Mouse (Mus musculus) kidney, postnatal 0 days (tissue): Measurements from ENCODE around the gene Nkd1. TPM values are rescaled to one million over a fixed set of nuclear protein-coding genes. Genes with fewer than 3 reads are reported as not detected.
A peak's percentile ranks its signal among the peaks of the same experiment; 100 is the strongest.

Experiments
- ATAC-seq: fragments of 200-750 bp; cut with Nextera tagmentation; replicated peaks from 2 replicates; pipeline ENCODE4 v1.8.0; 2017; ENCODE audit warnings: low read depth, moderate number of reproducible peaks, moderate TSS enrichment, moderate library complexity; ENCODE audit not compliant: low FRiP score
- DNase-seq: peaks from one replicate; pipeline ENCODE4 v3.0.0-alpha.2; 2016; ENCODE audit warnings: low spot score
- H3K27ac ChIP-seq: fragments of 300-500 bp; sonication (generic); 2 replicates; pipeline ENCODE4 v1.5.1; 2014; ENCODE audit warnings: mild to moderate bottlenecking
- H3K27me3 ChIP-seq: fragments of 300-500 bp; sonication (generic); 2 replicates; pipeline ENCODE4 v1.6.1; 2014; ENCODE audit warnings: low read length, mixed read lengths; ENCODE audit not compliant: insufficient read depth
- H3K36me3 ChIP-seq: fragments of 300-500 bp; sonication (generic); 2 replicates; pipeline ENCODE4 v1.6.1; 2014; ENCODE audit warnings: low read length, mixed read lengths; ENCODE audit not compliant: insufficient read depth
- H3K4me1 ChIP-seq: fragments of 300-500 bp; sonication (generic); replicated peaks from 2 replicates; pipeline ENCODE4 v1.6.1; 2014; ENCODE audit warnings: antibody characterized with exemption, low read length, mixed read lengths; ENCODE audit not compliant: insufficient read depth
- H3K4me2 ChIP-seq: fragments of 300-500 bp; sonication (generic); 2 replicates; pipeline ENCODE4 v1.6.1; 2014; ENCODE audit warnings: mild to moderate bottlenecking, low read length, moderate library complexity, mixed read lengths
- H3K4me3 ChIP-seq: fragments of 300-500 bp; sonication (generic); replicated peaks from 2 replicates; pipeline ENCODE4 v1.5.1; 2014; ENCODE audit warnings: low read depth, low read length
- H3K9ac ChIP-seq: fragments of 300-500 bp; sonication (generic); 2 replicates; pipeline ENCODE4 v1.6.1; 2014; ENCODE audit warnings: low read depth, low read length
- H3K9me3 ChIP-seq: fragments of 300-500 bp; sonication (generic); replicated peaks from 2 replicates; pipeline ENCODE4 v1.6.1; 2016; ENCODE audit warnings: low read length, inconsistent platforms, mixed read lengths
- CTCF ChIP-seq: IDR thresholded peaks from 2 replicates; pipeline ENCODE4 v1.5.1; 2016; ENCODE audit warnings: antibody characterized with exemption, low read depth, mild to moderate bottlenecking, moderate library complexity
- WGBS: fragments of 180-500 bp; shearing (Covaris S2); extraction: QIAGEN DNeasy Blood & Tissue Kit; methylation state at CpG from one replicate; pipeline ENCODE4 v1.1.7; 2014; 5-methylcytosine and 5-hydroxymethylcytosine counted together
- polyA plus RNA-seq: library from polyadenylated mRNA; unstranded; fragments of >200 nt; fragmentation: Nextera tagmentation; extraction: Ambion mirVana; gene quantifications from 2 replicates; pipeline ENCODE4 v1.2.1, GENCODE M21; 2015

Nkd1 gene
- polyA plus RNA-seq, 1 experiment from 2014 or later: 68.1 TPM

DNA sequence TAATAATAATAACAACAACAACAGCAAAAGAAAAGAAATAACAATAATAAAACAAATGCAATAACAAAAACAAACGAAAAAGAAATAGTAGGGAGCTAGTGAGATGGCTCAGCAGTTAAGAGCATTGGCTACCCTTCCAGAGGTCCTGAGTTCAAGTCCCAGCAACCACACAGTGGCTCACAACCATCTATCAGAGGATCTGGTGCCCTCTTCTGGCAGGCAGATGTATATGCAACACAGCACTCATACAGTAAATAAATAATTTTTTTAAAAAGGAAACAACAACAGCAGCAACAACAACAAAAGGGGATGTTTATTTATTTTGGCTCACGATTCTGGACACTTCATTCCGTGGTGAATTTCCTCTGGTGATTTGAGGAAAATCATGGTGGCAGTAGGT, 98.4 kb downstream of the Nkd1 start:
- DNase-seq (no peak), ATAC-seq (no peak)
- H3K27ac ChIP-seq: no peak overlapping the region
- H3K4me1 ChIP-seq: no peaks in the 10 kb centered on the region
- peak; percentile 71 for TF ChIP-seq CTCF
- H3K9me3 ChIP-seq: no peaks in the 10 kb centered on the region
- WGBS: 74% methylated on average over 3 of the region's 3 CpGs
- H3K4me3 ChIP-seq: no peak overlapping the region
- no peak overlapping the region for H3K9ac ChIP-seq
- no peak overlapping the region for H3K4me2 ChIP-seq
- H3K27me3 ChIP-seq: peaks cover 4% of the 10 kb centered on the region; the same call in 1 of the 2 replicates
- H3K36me3 ChIP-seq: no peaks in the 10 kb centered on the region

DNA sequence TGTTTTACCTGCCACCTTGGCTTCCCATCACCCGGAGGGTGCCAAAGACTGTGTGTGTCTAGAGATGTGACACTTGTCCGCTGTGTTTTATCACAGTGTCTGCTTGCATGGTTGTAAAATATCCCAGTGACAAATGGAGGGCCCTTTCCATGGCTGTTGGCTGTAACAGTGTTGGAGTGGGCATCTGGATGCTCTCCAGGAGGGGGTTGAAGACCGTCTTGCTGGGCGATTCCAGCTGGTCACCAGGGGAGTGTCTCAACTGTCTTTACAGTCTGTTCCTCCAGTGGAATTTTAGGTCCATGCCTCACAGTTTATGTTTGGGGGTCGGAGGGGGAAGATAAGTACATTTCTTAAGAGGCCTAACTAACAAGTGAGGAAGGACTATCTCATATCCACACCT, 99.8 kb downstream of the Nkd1 start:
- WGBS: 34% methylated on average over 5 of the region's 5 CpGs
- ATAC-seq: no peak

DNA sequence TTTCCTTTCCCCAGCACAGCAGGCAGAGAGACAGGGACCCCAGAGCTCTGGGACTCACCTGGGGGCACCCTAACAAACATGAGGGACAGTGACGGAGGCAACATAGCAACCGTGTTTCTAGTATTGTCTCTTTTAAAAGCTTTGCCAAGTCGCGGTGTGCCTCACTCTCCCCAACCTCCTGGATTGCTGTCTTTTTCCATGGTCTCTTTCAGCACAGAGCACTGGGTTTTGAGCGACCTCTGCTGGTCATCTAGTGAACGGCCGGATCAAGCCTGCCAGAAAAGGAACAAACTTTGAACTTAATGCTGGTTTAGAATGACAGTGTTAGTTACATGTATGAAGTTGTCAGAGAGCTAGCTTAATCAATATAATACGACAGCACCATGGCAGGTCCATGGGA, 100.3 kb downstream of the Nkd1 start:
- 2% methylated on average over 8 of the region's 8 CpGs for WGBS
- peaks cover 4% of the 10 kb centered on the region; the same call in 1 of the 2 replicates for H3K27me3 ChIP-seq
- no peaks in the 10 kb centered on the region for H3K4me1 ChIP-seq
- no peak overlapping the region for H3K9ac ChIP-seq
- peak; percentile 99 for TF ChIP-seq CTCF
- no peaks in the 10 kb centered on the region for H3K36me3 ChIP-seq
- DNase-seq: peak; percentile 88
- H3K4me2 ChIP-seq: no peak overlapping the region
- H3K9me3 ChIP-seq: no peaks in the 10 kb centered on the region
- no peak; the same call in 1 of the 2 replicates for ATAC-seq
- no peak overlapping the region for H3K4me3 ChIP-seq
- no peak overlapping the region for H3K27ac ChIP-seq

More for the DNA sequence above, 99.8 kb downstream of the Nkd1 start:
- H3K27me3 ChIP-seq: peaks cover 4% of the 10 kb centered on the region; the same call in 1 of the 2 replicates
- H3K36me3 ChIP-seq: no peaks in the 10 kb centered on the region
- H3K4me1 ChIP-seq: no peaks in the 10 kb centered on the region
- H3K9me3 ChIP-seq: no peaks in the 10 kb centered on the region
- TF ChIP-seq CTCF: no peak
- no peak overlapping the region for H3K4me2 ChIP-seq
- DNase-seq: no peak
- no peak overlapping the region for H3K4me3 ChIP-seq
- H3K27ac ChIP-seq: no peak overlapping the region
- H3K9ac ChIP-seq: no peak overlapping the region

DNA sequence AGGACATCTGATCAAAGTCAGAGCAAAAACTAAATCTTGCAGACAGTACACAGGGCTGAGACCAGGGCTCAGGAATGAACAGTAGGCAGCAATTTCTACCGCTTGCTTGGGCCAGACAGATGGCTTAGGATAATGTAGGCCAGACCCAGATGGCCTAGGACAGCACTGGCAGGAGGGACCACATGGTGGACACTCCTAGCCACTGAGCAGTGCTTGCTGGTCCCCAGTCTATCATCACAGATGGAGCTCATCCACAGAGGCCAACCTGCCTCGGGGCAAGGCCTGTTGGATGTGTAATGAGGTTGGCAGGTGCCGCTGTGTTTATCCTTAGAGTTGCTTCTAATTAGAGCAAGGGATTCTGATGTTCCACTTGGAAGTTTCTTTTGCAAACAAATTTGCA, 102.2 kb downstream of the Nkd1 start:
- ATAC-seq (no peak), DNase-seq (no peak)
- Histone ChIP-seq H3K9ac (no peak overlapping the region), H3K4me3 (no peak overlapping the region), H3K9me3 (no peaks in the 10 kb centered on the region), H3K27ac (no peak overlapping the region), H3K36me3 (no peaks in the 10 kb centered on the region), H3K27me3 (peaks cover 4% of the 10 kb centered on the region; the same call in 1 of the 2 replicates), H3K4me1 (no peaks in the 10 kb centered on the region), H3K4me2 (no peak overlapping the region)
- 84% methylated on average over 3 of the region's 3 CpGs for WGBS
- no peak for TF ChIP-seq CTCF

DNA sequence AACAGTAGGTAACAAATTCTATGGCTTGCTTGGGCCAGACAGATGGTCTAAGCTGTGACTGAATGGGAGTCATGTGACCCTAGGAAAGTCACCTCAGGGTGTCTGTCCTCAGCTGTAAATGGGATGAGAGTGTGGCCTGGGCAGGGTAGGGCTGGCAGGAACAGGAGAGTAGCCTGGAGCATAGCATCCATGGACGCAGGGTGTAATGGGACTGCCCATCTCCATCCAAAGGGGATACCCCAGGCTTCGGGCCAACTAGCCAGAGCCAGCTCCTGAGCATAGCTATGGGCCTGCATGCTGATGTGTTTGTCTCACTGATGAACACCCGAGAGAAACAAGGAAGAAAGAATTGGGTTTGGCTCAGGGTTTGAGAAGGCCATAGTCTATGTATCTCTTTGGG, 103.1 kb downstream of the Nkd1 start:
- no peak overlapping the region for H3K27ac ChIP-seq
- no peak overlapping the region for H3K4me2 ChIP-seq
- H3K4me1 ChIP-seq: no peaks in the 10 kb centered on the region
- TF ChIP-seq CTCF: no peak
- no peaks in the 10 kb centered on the region for H3K9me3 ChIP-seq
- no peak for ATAC-seq
- WGBS: 88% methylated on average over 3 of the region's 3 CpGs
- peaks cover 4% of the 10 kb centered on the region; the same call in 1 of the 2 replicates for H3K27me3 ChIP-seq
- H3K9ac ChIP-seq: no peak overlapping the region
- DNase-seq: no peak
- H3K36me3 ChIP-seq: no peaks in the 10 kb centered on the region
- no peak overlapping the region for H3K4me3 ChIP-seq

DNA sequence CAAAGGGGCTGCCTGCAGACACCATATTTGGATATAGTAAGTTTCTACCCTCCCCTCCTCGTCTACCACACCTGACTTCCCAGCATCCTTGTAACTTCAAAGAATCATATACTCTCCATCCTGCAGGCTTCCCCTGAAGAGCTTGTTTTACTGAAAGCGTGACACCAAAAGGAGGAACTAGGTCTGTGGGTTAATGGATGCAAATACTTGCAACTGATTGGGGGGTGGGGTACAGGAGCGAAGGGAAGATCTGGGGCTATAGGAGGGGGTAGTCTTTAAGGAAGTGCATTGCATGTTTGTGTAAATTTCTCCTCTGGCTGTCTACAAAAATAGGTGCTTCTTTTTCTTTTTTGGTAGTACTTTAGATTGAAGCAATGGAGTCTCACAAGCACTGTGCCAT, 105.3 kb downstream of the Nkd1 start:
- no peak overlapping the region for H3K4me2 ChIP-seq
- no peak for ATAC-seq
- H3K4me1 ChIP-seq: no peaks in the 10 kb centered on the region
- H3K4me3 ChIP-seq: no peak overlapping the region; the same call in 1 of the 2 replicates
- TF ChIP-seq CTCF: no peak
- H3K36me3 ChIP-seq: no peaks in the 10 kb centered on the region
- 79% methylated on average over 3 of the region's 3 CpGs for WGBS
- peaks cover 4% of the 10 kb centered on the region; the same call in 1 of the 2 replicates for H3K27me3 ChIP-seq
- no peak for DNase-seq
- H3K9ac ChIP-seq: no peak overlapping the region
- H3K27ac ChIP-seq: no peak overlapping the region
- no peaks in the 10 kb centered on the region for H3K9me3 ChIP-seq

DNA sequence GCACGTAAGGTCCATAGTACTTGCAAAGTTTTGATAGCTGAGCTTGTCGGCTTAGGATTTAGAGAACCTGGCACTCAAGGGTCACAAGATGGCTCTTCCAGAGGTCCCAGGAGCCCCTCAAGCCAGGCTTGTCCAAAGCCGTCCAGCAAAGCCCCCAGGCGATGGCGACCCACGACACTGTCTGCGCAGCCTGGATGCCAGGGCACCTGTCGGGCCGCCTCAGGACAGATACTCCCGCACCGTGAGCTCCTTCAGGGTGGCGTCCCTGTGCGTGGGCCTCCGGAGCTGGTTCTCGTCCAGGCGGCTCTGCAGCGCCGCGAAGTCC, 105.7 kb downstream of the Nkd1 start:
- Histone ChIP-seq H3K4me3 (peak overlapping the region; percentile 45), H3K27ac (no peak overlapping the region; the same call in 1 of the 2 replicates), H3K27me3 (peaks cover 3% of the 10 kb centered on the region; the same call in 1 of the 2 replicates), H3K4me1 (no peaks in the 10 kb centered on the region), H3K4me2 (peak overlapping the region; percentile 78), H3K9ac (peak overlapping the region; percentile 66), H3K36me3 (no peaks in the 10 kb centered on the region), H3K9me3 (no peaks in the 10 kb centered on the region)
- WGBS: 14% methylated on average over 19 of the region's 19 CpGs
- no peak for TF ChIP-seq CTCF
- DNase-seq (no peak), ATAC-seq (no peak)
